Mouse (Mus musculus): ENCODE measurements around the gene Gm18596.
"Not testable (repeated sequence)": the region's sequence is repeated elsewhere in the genome, so short reads cannot be mapped to it uniquely, and the experiment has no call there.

Gene Gm18596

DNA sequence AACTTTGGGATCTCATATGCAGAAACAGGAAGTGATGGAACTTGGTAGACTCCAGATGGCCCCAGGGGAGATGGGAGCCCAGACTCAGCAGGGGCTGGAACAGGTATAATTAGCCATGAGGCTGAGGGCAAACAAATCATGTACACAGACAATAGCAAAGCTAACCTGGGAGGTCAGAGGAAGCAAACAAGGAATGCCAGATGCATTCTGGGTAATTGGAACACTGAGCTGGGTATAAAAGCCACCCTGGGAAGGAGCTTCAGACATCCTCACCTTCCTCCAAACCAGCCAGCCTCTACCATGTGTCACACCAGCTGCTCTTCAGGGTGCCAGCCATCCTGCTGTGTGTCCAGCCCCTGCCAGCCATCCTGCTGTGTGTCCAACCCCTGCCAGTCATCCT, 31.3 kb downstream of the Gm18596 start, which contains the start of gene Gm10024:
Gene Gm10024, plus strand, starts transcription at position 301 of the 400 bp plus-strand sequence.
- not testable (repeated sequence) for DNase-seq (ENCODE audit: low spot score in 2 of 2)

DNA sequence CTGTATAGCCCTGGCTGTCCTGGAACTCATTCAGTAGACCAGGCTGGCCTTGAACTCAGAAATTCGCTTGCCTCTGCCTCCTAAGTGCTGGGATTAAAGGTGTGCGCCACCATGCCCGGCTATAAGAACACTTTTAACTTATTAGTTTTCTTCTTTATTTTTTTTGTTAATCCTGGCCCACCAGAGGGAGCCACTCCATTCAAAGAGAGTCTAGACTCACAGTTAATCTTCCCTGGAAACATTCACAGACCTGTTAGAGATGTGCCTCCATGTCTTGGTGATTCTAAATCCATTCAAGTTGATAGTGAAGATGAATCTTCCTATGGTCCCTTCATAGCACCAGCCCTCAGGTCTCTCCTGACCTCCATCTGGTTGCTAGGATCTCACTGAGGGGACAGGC, 32.6 kb downstream of the Gm18596 start:
- DNase-seq (ENCODE audit: low spot score in 2 of 2), result no peak

DNA sequence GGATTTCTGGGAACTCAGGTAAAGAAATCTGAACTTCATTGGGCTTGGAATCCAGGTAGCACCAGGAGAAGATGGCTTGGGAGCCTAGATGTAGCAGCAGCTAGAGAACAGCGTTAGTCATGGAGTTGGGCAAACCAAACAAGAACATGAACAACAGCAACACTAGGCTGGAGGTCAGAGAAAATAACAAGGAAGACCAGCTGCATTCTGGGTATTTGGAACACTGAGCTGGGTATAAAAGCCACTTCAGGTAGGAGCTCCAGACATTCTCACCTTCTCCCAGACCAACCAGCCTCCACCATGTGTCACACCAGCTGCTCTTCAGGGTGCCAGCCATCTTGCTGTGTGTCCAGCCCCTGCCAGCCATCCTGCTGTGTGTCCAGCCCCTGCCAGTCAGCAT, 36.1 kb downstream of the Gm18596 start, which contains the start of gene Gm10272:
Gene Gm10272, plus strand, starts transcription at position 301 of the 400 bp plus-strand sequence.
- no peak for DNase-seq (ENCODE audit: low spot score in 2 of 2)

DNA sequence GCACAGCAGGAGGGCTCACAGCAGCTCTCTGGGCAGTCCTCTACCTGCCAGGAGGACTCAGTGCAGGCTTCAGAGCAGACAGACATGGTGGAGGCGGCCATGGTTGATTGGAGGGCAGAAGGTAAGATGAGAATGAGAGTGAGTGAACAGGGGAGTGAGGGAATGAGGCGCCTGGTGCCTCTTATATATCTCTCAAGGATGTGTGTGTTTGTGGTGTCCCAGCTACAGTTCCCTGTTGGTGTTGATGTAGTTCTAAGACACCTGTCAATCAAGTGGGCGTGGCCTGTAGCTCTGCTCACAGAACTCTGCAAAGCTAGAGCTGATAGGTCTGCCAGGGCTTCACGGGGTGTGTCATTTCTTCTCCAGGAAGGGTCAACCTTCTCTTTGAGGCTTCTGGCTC, 45.3 kb downstream of the Gm18596 start, which contains the start of gene Gm9508:
Gene Gm9508, minus strand, starts transcription at position 101 of the 400 bp plus-strand sequence.
- DNase-seq (ENCODE audit: low spot score in 2 of 2), result no peak

Measured in right cerebral cortex, postnatal 10 days (tissue).